Mouse (Mus musculus) gastrocnemius, adult 18-20 months (tissue): ENCODE measurements around the gene Ptpn1. TPM values are rescaled to one million over a fixed set of nuclear protein-coding genes. Genes with fewer than 3 reads are reported as not detected.
A peak's percentile ranks its signal among the peaks of the same experiment; 100 is the strongest.

Source experiments
- DNase-seq: peaks from one replicate; pipeline ENCODE4 v3.0.0; 2021; ENCODE audit warnings: low spot score
- total RNA-seq, 2 experiments: library from RNA; stranded (reverse); gene quantifications; 2 replicates each; pipeline ENCODE4 v1.2.3; 2021

Gene Ptpn1
- total RNA-seq, 2 experiments from 2014 or later, result 17.6 to 19.3 TPM

- DNase-seq, result peak; percentile 43
Measured at GRCm38 (mm10) chr2:167969851-167970541, 38.1 kb downstream of the Ptpn1 start.

GRCm38 (mm10) chr2:167972146-167972545, 40.3 kb downstream of the Ptpn1 start:
- no peak for DNase-seq

- DNase-seq, result no peak
Measured at GRCm38 (mm10) chr2:167972809-167973208, 41.0 kb downstream of the Ptpn1 start.

- no peak for DNase-seq
Measured at GRCm38 (mm10) chr2:167975746-167976145, 43.9 kb downstream of the Ptpn1 start.

- no peak for DNase-seq
Measured at GRCm38 (mm10) chr2:167978271-167978670, 46.4 kb downstream of the Ptpn1 start.

- no peak for DNase-seq
Measured at GRCm38 (mm10) chr2:167980391-167980790, 48.5 kb downstream of the Ptpn1 start.

GRCm38 (mm10) chr2:167982646-167983045, 50.8 kb downstream of the Ptpn1 start:
- DNase-seq, result no peak

GRCm38 (mm10) chr2:167984371-167984770, 52.5 kb downstream of the Ptpn1 start:
- DNase-seq, result no peak

GRCm38 (mm10) chr2:167984946-167985345, 53.1 kb downstream of the Ptpn1 start:
- no peak for DNase-seq

- no peak for DNase-seq
Measured at GRCm38 (mm10) chr2:167986762-167987161, 54.9 kb downstream of the Ptpn1 start.

- DNase-seq, result no peak
Measured at GRCm38 (mm10) chr2:167987640-167988039, 55.8 kb downstream of the Ptpn1 start.

GRCm38 (mm10) chr2:167989310-167989709, 57.5 kb downstream of the Ptpn1 start:
- no peak for DNase-seq

GRCm38 (mm10) chr2:167993260-167993659, 61.4 kb downstream of the Ptpn1 start:
- no peak for DNase-seq

- no peak for DNase-seq
Measured at GRCm38 (mm10) chr2:167995870-167996635, 64.2 kb downstream of the Ptpn1 start.

- no peak for DNase-seq
Measured at GRCm38 (mm10) chr2:167996672-167997215, 64.9 kb downstream of the Ptpn1 start.

- DNase-seq, result no peak
Measured at GRCm38 (mm10) chr2:167997562-167997961, 65.7 kb downstream of the Ptpn1 start.

- DNase-seq, result no peak
Measured at GRCm38 (mm10) chr2:167999145-167999743, 67.4 kb downstream of the Ptpn1 start.

GRCm38 (mm10) chr2:168002188-168002587, 70.3 kb downstream of the Ptpn1 start:
- DNase-seq, result no peak

GRCm38 (mm10) chr2:168002884-168003283, 71.0 kb downstream of the Ptpn1 start:
- no peak for DNase-seq

- DNase-seq, result no peak
Measured at GRCm38 (mm10) chr2:168003431-168003830, 71.6 kb downstream of the Ptpn1 start.

- no peak for DNase-seq
Measured at GRCm38 (mm10) chr2:168004369-168004768, 72.5 kb downstream of the Ptpn1 start.

- DNase-seq, result no peak
Measured at GRCm38 (mm10) chr2:168005005-168005404, 73.1 kb downstream of the Ptpn1 start.
